Mouse (Mus musculus): ENCODE measurements around the gene Ptprg. TPM values are rescaled to one million over a fixed set of nuclear protein-coding genes. Genes with fewer than 3 reads are reported as not detected.
"Not testable (repeated sequence)": the region's sequence is repeated elsewhere in the genome, so short reads cannot be mapped to it uniquely, and the experiment has no call there.

The Ptprg gene
- polyA plus RNA-seq, 1 experiment from 2014 or later = 48.1 TPM

- no peak overlapping the region for H3K4me3 ChIP-seq
- no peak for ATAC-seq (ENCODE audit: low FRiP score, low read depth)
- H3K4me1 ChIP-seq (replicated peaks) = peaks cover 17% of the 10 kb centered on the region
- no peaks in the 10 kb centered on the region for H3K9me3 ChIP-seq
- no peaks in the 10 kb centered on the region for H3K27me3 ChIP-seq
- no peak overlapping the region for H3K9ac ChIP-seq
- no peak overlapping the region for H3K4me2 ChIP-seq
- no peaks in the 10 kb centered on the region for H3K36me3 ChIP-seq
- H3K27ac ChIP-seq (replicated peaks) = no peak overlapping the region
- WGBS = 53% methylated on average over 7 of the region's 7 CpGs
Observed at GRCm38 (mm10) chr14:12203081-12203480, 649.7 kb downstream of the Ptprg start.

GRCm38 (mm10) chr14:12206138-12206537 is 652.8 kb downstream of the Ptprg start:
- peaks cover 3% of the 10 kb centered on the region for H3K4me1 ChIP-seq (replicated peaks)
- H3K4me3 ChIP-seq = no peak overlapping the region
- no peaks in the 10 kb centered on the region for H3K27me3 ChIP-seq
- H3K9me3 ChIP-seq = no peaks in the 10 kb centered on the region
- H3K9ac ChIP-seq = no peak overlapping the region
- ATAC-seq (ENCODE audit: low FRiP score, low read depth) = no peak
- WGBS = 51% methylated on average over 2 of the region's 2 CpGs
- H3K36me3 ChIP-seq = 0 out of 2 replicates have a peak, but pooled peaks cover 7% of the 10 kb centered on the region
- no peak overlapping the region for H3K4me2 ChIP-seq
- H3K27ac ChIP-seq (replicated peaks) = no peak overlapping the region

- no peak overlapping the region for H3K27ac ChIP-seq (replicated peaks)
- H3K9ac ChIP-seq = no peak overlapping the region
- H3K4me3 ChIP-seq = no peak overlapping the region
- H3K36me3 ChIP-seq = peaks cover 7% of the 10 kb centered on the region; the same call in 1 of the 2 replicates
- H3K4me2 ChIP-seq = no peak overlapping the region
- no peaks in the 10 kb centered on the region for H3K9me3 ChIP-seq
- no peak for ATAC-seq (ENCODE audit: low FRiP score, low read depth)
- H3K4me1 ChIP-seq (replicated peaks) = no peaks in the 10 kb centered on the region
- no peaks in the 10 kb centered on the region for H3K27me3 ChIP-seq
- 94% methylated on average over 2 of the region's 2 CpGs for WGBS
Observed at GRCm38 (mm10) chr14:12208554-12208953, 655.2 kb downstream of the Ptprg start.

GRCm38 (mm10) chr14:12218544-12219150 is 665.3 kb downstream of the Ptprg start:
- H3K4me1 ChIP-seq (replicated peaks) = no peaks in the 10 kb centered on the region
- no peak overlapping the region for H3K27ac ChIP-seq (replicated peaks)
- no peaks in the 10 kb centered on the region for H3K9me3 ChIP-seq
- H3K4me2 ChIP-seq = no peak overlapping the region
- H3K36me3 ChIP-seq = no peaks in the 10 kb centered on the region
- H3K27me3 ChIP-seq = no peaks in the 10 kb centered on the region
- H3K4me3 ChIP-seq = no peak overlapping the region
- 84% methylated on average over 16 of the region's 16 CpGs for WGBS
- ATAC-seq (ENCODE audit: low FRiP score, low read depth) = no peak
- no peak overlapping the region for H3K9ac ChIP-seq

- Histone ChIP-seq H3K4me1 (replicated peaks) (no peaks in the 10 kb centered on the region), H3K9me3 (no peaks in the 10 kb centered on the region), H3K27ac (replicated peaks) (no peak overlapping the region), H3K27me3 (no peaks in the 10 kb centered on the region), H3K4me2 (no peak overlapping the region), H3K36me3 (0 out of 2 replicates have a peak, but pooled peaks cover 4% of the 10 kb centered on the region), H3K9ac (no peak overlapping the region), H3K4me3 (no peak overlapping the region)
- 56% methylated on average over 6 of the region's 6 CpGs for WGBS
- no peak for ATAC-seq (ENCODE audit: low FRiP score, low read depth)
Observed at GRCm38 (mm10) chr14:12219877-12220276, 666.5 kb downstream of the Ptprg start.

- Histone ChIP-seq H3K4me2 (no peak overlapping the region), H3K9ac (no peak overlapping the region), H3K4me3 (no peak overlapping the region), H3K36me3 (0 out of 2 replicates have a peak, but pooled peaks cover 9% of the 10 kb centered on the region), H3K4me1 (replicated peaks) (no peaks in the 10 kb centered on the region), H3K9me3 (no peaks in the 10 kb centered on the region), H3K27ac (replicated peaks) (no peak overlapping the region), H3K27me3 (no peaks in the 10 kb centered on the region)
- WGBS = 60% methylated on average over 8 of the region's 8 CpGs
- ATAC-seq (ENCODE audit: low FRiP score, low read depth) = no peak
Observed at GRCm38 (mm10) chr14:12220540-12220939, 667.2 kb downstream of the Ptprg start.

- Histone ChIP-seq H3K36me3 (peaks cover 18% of the 10 kb centered on the region), H3K4me1 (replicated peaks) (no peaks in the 10 kb centered on the region), H3K4me3 (no peak overlapping the region), H3K27me3 (no peaks in the 10 kb centered on the region), H3K4me2 (no peak overlapping the region), H3K27ac (replicated peaks) (no peak overlapping the region), H3K9me3 (no peaks in the 10 kb centered on the region), H3K9ac (no peak overlapping the region)
- ATAC-seq (ENCODE audit: low FRiP score, low read depth) = no peak
- WGBS = 67% methylated on average over 5 of the region's 5 CpGs
Observed at GRCm38 (mm10) chr14:12221571-12221970, 668.2 kb downstream of the Ptprg start.

- H3K27ac ChIP-seq (replicated peaks) = no peak overlapping the region
- WGBS = 86% methylated on average over 4 of the region's 4 CpGs
- H3K4me3 ChIP-seq = no peak overlapping the region
- H3K9me3 ChIP-seq = no peaks in the 10 kb centered on the region
- H3K9ac ChIP-seq = no peak overlapping the region
- H3K36me3 ChIP-seq = peaks cover 9% of the 10 kb centered on the region
- H3K4me1 ChIP-seq (replicated peaks) = no peaks in the 10 kb centered on the region
- H3K27me3 ChIP-seq = no peaks in the 10 kb centered on the region
- no peak for ATAC-seq (ENCODE audit: low FRiP score, low read depth)
- no peak overlapping the region for H3K4me2 ChIP-seq
Observed at GRCm38 (mm10) chr14:12243726-12244125, 690.4 kb downstream of the Ptprg start.

- no peak overlapping the region for H3K9ac ChIP-seq
- H3K4me2 ChIP-seq = no peak overlapping the region
- H3K27ac ChIP-seq (replicated peaks) = no peak overlapping the region
- no peaks in the 10 kb centered on the region for H3K36me3 ChIP-seq
- no peaks in the 10 kb centered on the region for H3K4me1 ChIP-seq (replicated peaks)
- no peaks in the 10 kb centered on the region for H3K27me3 ChIP-seq
- H3K9me3 ChIP-seq = no peaks in the 10 kb centered on the region
- no peak overlapping the region for H3K4me3 ChIP-seq
- WGBS = 67% methylated on average over 3 of the region's 3 CpGs
- no peak for ATAC-seq (ENCODE audit: low FRiP score, low read depth)
Observed at GRCm38 (mm10) chr14:12276031-12276430, 722.7 kb downstream of the Ptprg start.

GRCm38 (mm10) chr14:12283641-12284040 is 730.3 kb downstream of the Ptprg start, which contains the start of gene Gm49355:
Gene Gm49355, plus strand, starts transcription at chr14:12283976.
- peak within 1 kb of the TSS; percentile 80 for H3K9ac ChIP-seq
- 0 out of 2 replicates have a peak, but pooled peaks cover 2% of the 10 kb centered on the region for H3K27me3 ChIP-seq
- ATAC-seq (ENCODE audit: low FRiP score, low read depth) = peak; percentile 40
- peak within 1 kb of the TSS; percentile 86 for H3K27ac ChIP-seq (replicated peaks)
- H3K9me3 ChIP-seq = no peaks in the 10 kb centered on the region
- H3K4me1 ChIP-seq (replicated peaks) = peaks cover 4% of the 10 kb centered on the region; the same call in 1 of the 2 replicates
- 0 out of 2 replicates have a peak, but pooled peaks cover 4% of the 10 kb centered on the region for H3K36me3 ChIP-seq
- H3K4me2 ChIP-seq = peak within 1 kb of the TSS; percentile 74
- H3K4me3 ChIP-seq = peak within 1 kb of the TSS; percentile 81
- WGBS = 78% methylated on average over 6 of the region's 6 CpGs

GRCm38 (mm10) chr14:12284141-12284912 is 731.0 kb downstream of the Ptprg start, which contains the start of gene 3830406C13Rik:
Gene 3830406C13Rik, plus strand, starts transcription at chr14:12284173.
- H3K36me3 ChIP-seq = 0 out of 2 replicates have a peak, but pooled peaks cover 4% of the 10 kb centered on the region
- peak within 1 kb of the TSS; percentile 74 for H3K4me2 ChIP-seq
- H3K27ac ChIP-seq (replicated peaks) = peak within 1 kb of the TSS; percentile 86
- 1% methylated on average over 48 of the region's 48 CpGs for WGBS
- peak within 1 kb of the TSS; percentile 80 for H3K9ac ChIP-seq
- H3K27me3 ChIP-seq = 0 out of 2 replicates have a peak, but pooled peaks cover 2% of the 10 kb centered on the region
- no peaks in the 10 kb centered on the region for H3K9me3 ChIP-seq
- peak within 1 kb of the TSS; percentile 81 for H3K4me3 ChIP-seq
- ATAC-seq (ENCODE audit: low FRiP score, low read depth) = peak; percentile 98
- H3K4me1 ChIP-seq (replicated peaks) = peaks cover 4% of the 10 kb centered on the region; the same call in 1 of the 2 replicates

- ATAC-seq (ENCODE audit: low FRiP score, low read depth); H3K4me1 ChIP-seq (replicated peaks); H3K27ac ChIP-seq (replicated peaks); H3K9me3 ChIP-seq; H3K4me2 ChIP-seq; H3K36me3 ChIP-seq; H3K9ac ChIP-seq; H3K4me3 ChIP-seq; H3K27me3 ChIP-seq: not testable (repeated sequence)
Observed at GRCm38 (mm10) chr14:12289747-12290146, 736.4 kb downstream of the Ptprg start.
